Mouse (Mus musculus): ENCODE data around the gene Dnmbp. TPM values are rescaled to one million over a fixed set of nuclear protein-coding genes. Genes with fewer than 3 reads are reported as not detected.

Gene Dnmbp
- polyA plus RNA-seq, 1 experiment: 11.4 TPM

- Histone ChIP-seq H3K4me1 (ENCODE audit: control insufficient read depth, insufficient read depth, low read length) (no peaks in the 10 kb centered on the region), H3K27ac (ENCODE audit: insufficient read depth, low read length) (no peak overlapping the region), H3K4me3 (ENCODE audit: insufficient read depth, low read length) (no peak overlapping the region)
- no peak for TF ChIP-seq POLR2A (IDR thresholded peaks at IDR 0.05; ENCODE audit: extremely low read depth, insufficient read depth, low read length)
- no peak for TF ChIP-seq CTCF (IDR thresholded peaks at IDR 0.05; ENCODE audit: extremely low read depth, insufficient read depth, low read length)
Observed at GRCm38 (mm10) chr19:43900690-43901089, 39.3 kb downstream of the Dnmbp start.

- H3K4me1 ChIP-seq (ENCODE audit: control insufficient read depth, insufficient read depth, low read length): no peaks in the 10 kb centered on the region; the same call in 1 of the 2 replicates
- H3K27ac ChIP-seq (ENCODE audit: insufficient read depth, low read length): no peak overlapping the region
- no peak overlapping the region for H3K4me3 ChIP-seq (ENCODE audit: insufficient read depth, low read length)
- TF ChIP-seq POLR2A (IDR thresholded peaks at IDR 0.05; ENCODE audit: extremely low read depth, insufficient read depth, low read length) (no peak), CTCF (IDR thresholded peaks at IDR 0.05; ENCODE audit: extremely low read depth, insufficient read depth, low read length) (no peak)
Observed at GRCm38 (mm10) chr19:43898547-43898946, 41.4 kb downstream of the Dnmbp start.

GRCm38 (mm10) chr19:43896441-43896840, 43.5 kb downstream of the Dnmbp start:
- TF ChIP-seq POLR2A (IDR thresholded peaks at IDR 0.05; ENCODE audit: extremely low read depth, insufficient read depth, low read length): no peak
- Histone ChIP-seq H3K27ac (ENCODE audit: insufficient read depth, low read length) (no peak overlapping the region), H3K4me1 (ENCODE audit: control insufficient read depth, insufficient read depth, low read length) (no peaks in the 10 kb centered on the region; the same call in 1 of the 2 replicates), H3K4me3 (ENCODE audit: insufficient read depth, low read length) (no peak overlapping the region)

GRCm38 (mm10) chr19:43895951-43896350, 44.0 kb downstream of the Dnmbp start:
- no peak overlapping the region for H3K4me3 ChIP-seq (ENCODE audit: insufficient read depth, low read length)
- H3K27ac ChIP-seq (ENCODE audit: insufficient read depth, low read length): no peak overlapping the region
- no peak for TF ChIP-seq POLR2A (IDR thresholded peaks at IDR 0.05; ENCODE audit: extremely low read depth, insufficient read depth, low read length)
- no peak for TF ChIP-seq CTCF (IDR thresholded peaks at IDR 0.05; ENCODE audit: extremely low read depth, insufficient read depth, low read length)
- no peaks in the 10 kb centered on the region; the same call in 1 of the 2 replicates for H3K4me1 ChIP-seq (ENCODE audit: control insufficient read depth, insufficient read depth, low read length)

GRCm38 (mm10) chr19:43894821-43895220, 45.2 kb downstream of the Dnmbp start:
- Histone ChIP-seq H3K4me3 (ENCODE audit: insufficient read depth, low read length) (no peak overlapping the region), H3K4me1 (ENCODE audit: control insufficient read depth, insufficient read depth, low read length) (no peaks in the 10 kb centered on the region; the same call in 1 of the 2 replicates), H3K27ac (ENCODE audit: insufficient read depth, low read length) (no peak overlapping the region)
- TF ChIP-seq CTCF (IDR thresholded peaks at IDR 0.05; ENCODE audit: extremely low read depth, insufficient read depth, low read length): no peak
- no peak for TF ChIP-seq POLR2A (IDR thresholded peaks at IDR 0.05; ENCODE audit: extremely low read depth, insufficient read depth, low read length)

GRCm38 (mm10) chr19:43894070-43894469, 45.9 kb downstream of the Dnmbp start:
- H3K4me3 ChIP-seq (ENCODE audit: insufficient read depth, low read length): no peak overlapping the region
- H3K4me1 ChIP-seq (ENCODE audit: control insufficient read depth, insufficient read depth, low read length): no peaks in the 10 kb centered on the region; the same call in 1 of the 2 replicates
- no peak for TF ChIP-seq CTCF (IDR thresholded peaks at IDR 0.05; ENCODE audit: extremely low read depth, insufficient read depth, low read length)
- TF ChIP-seq POLR2A (IDR thresholded peaks at IDR 0.05; ENCODE audit: extremely low read depth, insufficient read depth, low read length): no peak
- no peak overlapping the region for H3K27ac ChIP-seq (ENCODE audit: insufficient read depth, low read length)

- Histone ChIP-seq H3K4me1 (ENCODE audit: control insufficient read depth, insufficient read depth, low read length) (no peaks in the 10 kb centered on the region; the same call in 1 of the 2 replicates), H3K27ac (ENCODE audit: insufficient read depth, low read length) (no peak overlapping the region), H3K4me3 (ENCODE audit: insufficient read depth, low read length) (no peak overlapping the region)
- TF ChIP-seq POLR2A (IDR thresholded peaks at IDR 0.05; ENCODE audit: extremely low read depth, insufficient read depth, low read length): no peak
- no peak for TF ChIP-seq CTCF (IDR thresholded peaks at IDR 0.05; ENCODE audit: extremely low read depth, insufficient read depth, low read length)
Observed at GRCm38 (mm10) chr19:43890487-43890886, 49.5 kb downstream of the Dnmbp start.

- Histone ChIP-seq H3K4me1 (ENCODE audit: control insufficient read depth, insufficient read depth, low read length) (no peaks in the 10 kb centered on the region), H3K4me3 (ENCODE audit: insufficient read depth, low read length) (no peak overlapping the region), H3K27ac (ENCODE audit: insufficient read depth, low read length) (no peak overlapping the region)
- TF ChIP-seq CTCF (IDR thresholded peaks at IDR 0.05; ENCODE audit: extremely low read depth, insufficient read depth, low read length): no peak
- no peak for TF ChIP-seq POLR2A (IDR thresholded peaks at IDR 0.05; ENCODE audit: extremely low read depth, insufficient read depth, low read length)
Observed at GRCm38 (mm10) chr19:43887725-43888124, 52.3 kb downstream of the Dnmbp start.

- Histone ChIP-seq H3K4me1 (ENCODE audit: control insufficient read depth, insufficient read depth, low read length) (no peaks in the 10 kb centered on the region), H3K27ac (ENCODE audit: insufficient read depth, low read length) (no peak overlapping the region)
- TF ChIP-seq POLR2A (IDR thresholded peaks at IDR 0.05; ENCODE audit: extremely low read depth, insufficient read depth, low read length) (no peak), CTCF (IDR thresholded peaks at IDR 0.05; ENCODE audit: extremely low read depth, insufficient read depth, low read length) (no peak)
Observed at GRCm38 (mm10) chr19:43887242-43887641, 52.7 kb downstream of the Dnmbp start.

GRCm38 (mm10) chr19:43886371-43887099, 53.5 kb downstream of the Dnmbp start:
- no peak for TF ChIP-seq CTCF (IDR thresholded peaks at IDR 0.05; ENCODE audit: extremely low read depth, insufficient read depth, low read length)
- H3K4me3 ChIP-seq (ENCODE audit: insufficient read depth, low read length): no peak overlapping the region

More at GRCm38 (mm10) chr19:43887242-43887641, 52.7 kb downstream of the Dnmbp start:
- H3K4me3 ChIP-seq (ENCODE audit: insufficient read depth, low read length): no peak overlapping the region

More at GRCm38 (mm10) chr19:43886371-43887099, 53.5 kb downstream of the Dnmbp start:
- H3K27ac ChIP-seq (ENCODE audit: insufficient read depth, low read length): no peak overlapping the region
- H3K4me1 ChIP-seq (ENCODE audit: control insufficient read depth, insufficient read depth, low read length): no peaks in the 10 kb centered on the region
